Mouse (Mus musculus) T-cell, adult 2 months (primary cell): ENCODE measurements around the gene Etfbkmt.
"Not testable (repeated sequence)": the region's sequence is repeated elsewhere in the genome, so short reads cannot be mapped to it uniquely, and the experiment has no call there.

ENCODE experiments used
- DNase-seq: peaks from one replicate; pipeline ENCODE4 v3.0.0; 2022; ENCODE audit warnings: low spot score

The Etfbkmt gene

DNA sequence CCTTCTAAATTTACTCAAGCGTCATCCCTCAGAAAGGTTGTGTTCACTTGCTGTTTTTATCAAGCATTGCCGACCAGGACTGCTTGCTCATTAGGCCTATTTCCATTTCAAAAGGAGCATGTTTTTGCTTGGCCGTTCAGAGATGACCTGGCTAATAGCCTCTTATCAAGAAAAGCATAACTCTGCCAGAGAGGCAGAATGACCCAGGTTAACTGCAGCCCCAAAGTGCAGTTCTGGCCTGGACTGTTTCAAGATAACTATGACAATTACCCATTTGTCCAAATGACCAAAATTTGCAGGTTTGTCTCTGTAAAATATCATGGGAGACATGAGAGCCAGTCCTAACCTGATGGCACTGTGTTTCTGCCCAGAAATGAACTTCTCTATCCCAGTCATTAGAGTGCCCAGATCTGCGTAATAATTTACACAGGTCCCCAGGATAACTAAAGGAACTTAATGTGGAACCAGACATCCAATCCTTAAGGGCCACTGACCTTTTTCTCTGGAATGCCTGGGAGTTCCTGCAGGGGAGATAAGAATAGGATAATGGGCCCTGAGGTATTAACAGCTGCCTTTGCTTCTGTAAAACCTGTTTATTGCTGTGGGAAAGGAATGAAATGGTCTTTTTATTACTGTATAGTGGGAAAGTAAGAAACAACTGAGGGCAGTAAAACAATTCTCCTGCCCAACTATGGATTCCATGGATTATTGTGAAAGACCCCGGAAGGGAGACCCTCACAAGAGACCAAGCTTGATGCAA, 5.1 kb upstream of the Etfbkmt start:
- DNase-seq = no peak

DNA sequence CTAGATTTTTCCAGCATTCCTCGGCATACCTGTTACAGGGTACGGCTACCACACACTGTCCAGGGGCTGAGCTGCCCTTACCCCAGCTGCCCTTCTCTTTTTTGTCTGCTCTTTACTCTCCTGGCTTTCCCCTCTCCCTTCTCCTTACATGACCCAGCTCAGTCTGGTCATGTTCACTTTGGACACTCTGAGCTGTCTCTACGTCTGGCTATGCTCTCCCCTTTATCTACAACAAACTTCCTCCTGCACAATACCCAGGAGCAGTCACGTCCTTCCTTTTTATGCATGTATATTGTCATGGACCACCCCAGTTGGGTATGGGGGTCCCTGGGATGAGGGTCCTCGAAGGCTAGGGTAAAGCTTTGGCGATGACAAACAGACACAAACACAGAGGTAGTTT, 4.0 kb upstream of the Etfbkmt start:
- DNase-seq = no peak

DNA sequence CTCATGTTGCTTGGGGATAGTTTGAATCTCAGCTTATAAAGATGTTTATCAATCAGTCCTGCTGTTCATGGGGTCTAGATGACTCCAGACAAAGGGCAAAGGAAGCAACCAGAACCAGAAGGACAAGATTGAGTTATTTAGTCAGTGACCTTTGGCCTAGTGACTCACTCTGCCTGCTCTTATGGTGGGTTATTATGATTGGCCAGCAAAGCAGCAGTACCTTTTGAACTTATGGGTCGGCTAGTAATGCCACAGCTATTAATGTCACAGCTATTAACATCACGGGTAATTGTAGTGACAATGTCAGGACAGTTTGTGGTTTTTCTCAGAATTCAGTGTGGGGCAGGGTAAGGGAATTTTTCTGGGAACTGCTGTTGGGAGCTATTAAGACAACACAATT, 1.7 kb upstream of the Etfbkmt start:
- no peak for DNase-seq

DNA sequence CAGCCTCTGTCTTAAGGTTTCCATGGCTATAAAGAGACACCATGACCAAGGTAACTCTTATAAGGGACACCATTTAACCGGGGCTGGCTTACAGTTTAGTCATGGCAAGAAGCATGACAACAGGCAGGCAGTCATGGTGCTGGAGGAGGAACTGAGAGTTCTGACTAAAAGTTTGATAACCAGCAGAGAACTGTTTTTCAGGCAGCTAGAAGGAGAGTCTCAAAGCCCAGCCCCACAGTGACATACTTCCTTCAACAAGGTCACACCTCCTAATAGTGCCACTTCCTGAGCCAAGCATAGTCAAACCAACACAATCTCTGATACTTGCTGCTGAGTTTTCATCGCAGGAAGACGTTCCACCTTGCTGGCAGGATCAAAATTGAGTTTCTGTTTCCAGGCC, 638 bp upstream of the Etfbkmt start:
- no peak for DNase-seq

DNA sequence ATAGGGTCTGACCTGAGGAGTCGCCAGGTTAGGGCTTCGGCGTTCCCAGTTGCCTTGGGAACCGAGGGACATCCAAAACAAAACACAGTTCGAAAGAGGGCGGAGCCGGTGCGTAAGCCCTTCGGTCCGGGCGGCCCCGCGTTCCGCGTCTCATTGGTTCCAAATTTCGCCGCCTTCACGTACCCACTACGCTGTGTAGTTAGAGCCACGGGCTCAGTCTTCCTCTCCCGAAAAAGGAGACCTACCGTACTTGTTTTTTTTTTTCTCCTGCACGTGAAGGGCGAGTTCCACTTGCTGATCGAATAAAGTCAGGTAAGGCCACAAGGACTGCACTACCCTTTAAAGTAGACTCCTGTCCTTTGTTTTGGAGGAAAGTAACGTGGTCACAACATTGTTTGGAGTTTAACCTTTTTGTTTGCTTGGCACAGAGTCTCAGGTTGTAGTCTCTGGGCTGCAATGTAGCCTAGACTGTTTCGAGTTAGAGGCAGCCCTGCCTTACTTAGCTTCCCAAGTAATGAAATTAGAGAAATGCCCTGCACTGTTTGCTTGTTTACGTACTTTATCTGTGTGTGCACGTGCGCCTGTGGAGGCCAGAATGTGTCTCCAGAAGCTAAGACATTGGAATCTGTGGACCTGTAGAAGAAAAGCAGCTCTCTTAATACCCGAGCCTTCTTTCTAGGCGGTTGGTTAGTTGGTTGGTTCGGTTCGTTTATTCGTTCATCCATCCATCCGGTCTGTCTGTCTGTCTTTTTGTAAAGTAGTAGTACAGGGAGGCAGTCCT, 1.9 kb downstream of the Etfbkmt start:
- peak; percentile 87 for DNase-seq

DNA sequence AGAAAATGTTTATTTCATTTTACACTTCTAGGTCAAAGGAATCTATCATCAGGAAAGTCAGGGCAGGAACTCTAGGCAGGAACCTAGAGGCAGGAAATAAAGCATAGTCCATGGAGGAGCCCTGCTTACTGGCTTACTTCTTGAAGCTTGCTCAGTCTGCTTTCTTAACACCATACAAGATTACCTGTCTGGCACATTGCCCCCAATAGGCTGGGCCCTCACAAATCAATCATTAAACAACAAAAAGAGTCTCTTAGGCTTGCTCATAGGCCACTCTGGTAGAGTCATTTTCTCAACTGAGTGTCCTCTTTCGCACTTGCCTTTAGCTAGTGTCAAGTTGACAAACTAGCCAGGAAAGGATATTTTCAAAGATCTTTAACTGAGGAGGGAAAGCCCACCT, 5.5 kb downstream of the Etfbkmt start:
- DNase-seq = no peak

DNA sequence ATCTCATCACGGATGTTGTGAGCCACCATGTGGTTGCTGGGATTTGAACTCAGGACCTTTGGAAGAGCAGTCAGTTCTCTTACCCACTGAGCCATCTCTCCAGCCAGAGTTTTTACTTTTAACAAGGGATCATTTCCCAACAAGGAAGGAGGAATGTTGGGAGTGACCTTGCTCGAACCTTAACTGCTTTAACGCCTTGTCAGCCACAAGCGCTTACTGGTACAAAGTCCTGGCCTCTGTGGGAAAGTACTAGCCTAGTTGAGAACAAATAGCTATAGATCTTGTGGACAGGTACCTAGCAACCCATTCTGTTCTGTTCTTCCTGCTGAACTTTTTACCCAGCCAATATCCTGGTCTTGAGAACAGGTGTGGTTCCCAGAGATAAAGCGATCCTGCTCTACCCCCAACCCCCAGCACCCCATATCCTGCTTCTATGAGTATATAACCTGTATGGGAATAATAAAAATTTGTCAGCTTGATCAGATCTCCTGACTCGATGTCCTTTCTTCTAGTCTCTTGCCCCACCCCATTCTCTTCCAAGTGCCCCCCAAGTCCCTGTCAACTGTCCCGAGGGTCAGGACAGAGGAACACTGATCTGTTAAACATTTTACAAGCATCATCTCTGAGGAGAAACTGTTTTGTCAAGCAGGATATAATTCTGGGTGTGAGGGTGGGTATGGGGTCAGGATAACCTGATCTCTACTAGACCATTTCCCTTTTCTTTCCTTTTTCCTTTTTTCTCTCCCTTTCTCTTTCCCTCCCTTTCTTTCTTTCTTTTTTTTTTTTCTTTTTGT, 9.0 kb downstream of the Etfbkmt start:
- DNase-seq = no peak

DNA sequence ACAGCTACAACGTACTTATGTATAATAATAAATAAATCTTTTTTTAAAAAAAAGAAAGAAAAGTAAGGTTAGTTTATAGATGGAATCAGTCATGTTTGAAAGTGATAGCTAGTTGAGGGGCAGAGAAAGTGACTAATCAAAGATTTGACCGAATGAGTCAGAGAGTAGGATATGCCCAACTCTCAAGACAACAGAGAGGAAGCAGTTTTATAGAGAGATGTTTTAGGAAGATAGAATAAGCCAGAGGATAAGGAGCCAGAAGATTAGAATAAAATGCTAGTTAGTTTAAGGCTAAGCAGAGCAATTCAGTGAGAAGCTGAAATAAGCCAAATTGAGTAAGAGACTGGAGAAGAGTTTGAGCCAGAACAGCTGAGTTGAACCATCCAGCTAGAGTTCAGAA, 12.5 kb downstream of the Etfbkmt start:
- no peak for DNase-seq

DNA sequence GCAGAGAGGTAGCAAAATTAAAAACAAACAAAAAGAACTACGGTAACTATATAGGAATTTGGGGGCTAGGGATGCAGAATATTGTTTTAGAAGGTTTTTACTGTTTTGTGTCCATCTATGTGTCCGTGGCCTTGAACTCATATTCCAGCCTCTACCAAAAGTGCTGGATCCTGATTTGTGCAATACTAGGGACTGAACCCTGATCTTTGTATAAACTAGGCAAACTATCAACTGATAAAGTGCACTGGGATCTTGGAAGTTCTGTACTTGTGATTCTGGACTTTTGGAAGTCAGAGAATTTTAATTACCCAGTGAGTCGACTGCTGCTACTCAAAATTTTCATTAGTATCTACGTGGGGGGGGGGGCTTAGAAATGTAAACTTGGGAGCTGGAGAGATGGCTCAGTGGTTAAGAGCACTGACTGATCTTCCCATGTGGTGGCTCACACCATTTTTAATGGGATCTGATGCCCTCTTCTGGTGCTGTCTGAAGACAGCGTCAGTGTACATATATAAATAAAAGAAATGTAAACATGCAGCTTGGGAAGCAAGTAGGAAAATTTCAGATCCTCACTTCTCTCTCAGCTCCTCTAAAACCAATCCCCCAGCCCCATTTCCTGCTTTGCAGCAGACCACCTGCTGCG, 13.9 kb downstream of the Etfbkmt start:
- no peak for DNase-seq

DNA sequence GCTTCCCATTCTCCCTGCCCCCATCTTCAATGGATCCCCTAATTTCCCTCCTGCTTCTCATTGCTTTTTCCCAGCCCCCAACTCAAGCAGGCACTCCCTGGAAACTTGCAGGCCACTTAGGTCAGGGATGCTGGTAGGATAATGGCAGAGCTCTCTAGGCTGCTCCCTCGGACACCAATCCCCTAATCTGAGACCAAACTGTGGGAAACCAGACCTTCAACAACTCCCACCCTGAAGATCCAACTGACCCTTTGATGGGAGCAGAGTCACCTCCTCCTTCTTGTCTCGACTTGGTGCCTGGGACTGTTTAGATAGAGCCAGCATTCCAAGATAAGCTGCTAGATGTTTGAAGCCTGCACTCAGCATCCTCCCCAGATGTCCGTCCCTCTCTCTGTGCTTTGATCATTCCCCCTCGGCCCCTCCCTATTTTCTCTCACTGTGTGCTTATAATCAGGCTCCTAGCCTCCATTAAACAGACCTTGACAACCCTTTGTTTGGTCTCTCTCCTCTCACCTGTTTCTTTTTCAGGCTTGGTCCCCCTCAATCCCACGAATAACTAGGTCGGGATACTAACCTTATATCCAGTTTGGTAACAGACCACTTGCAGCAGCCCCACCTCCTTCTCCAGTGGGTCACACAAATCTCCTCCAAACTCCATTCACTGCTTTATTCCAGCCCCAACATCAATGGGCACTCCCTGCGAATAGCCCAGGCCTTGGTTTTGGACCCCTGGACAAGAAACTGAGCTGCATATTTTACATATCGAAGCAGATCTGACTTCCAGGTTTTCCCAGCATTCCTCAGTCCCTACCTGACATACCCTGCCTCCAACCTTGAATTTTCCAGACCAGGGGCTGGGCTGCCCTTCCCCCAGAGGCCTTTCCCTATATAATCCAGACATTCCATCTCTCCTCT, 14.7 kb downstream of the Etfbkmt start:
- no peak for DNase-seq

DNA sequence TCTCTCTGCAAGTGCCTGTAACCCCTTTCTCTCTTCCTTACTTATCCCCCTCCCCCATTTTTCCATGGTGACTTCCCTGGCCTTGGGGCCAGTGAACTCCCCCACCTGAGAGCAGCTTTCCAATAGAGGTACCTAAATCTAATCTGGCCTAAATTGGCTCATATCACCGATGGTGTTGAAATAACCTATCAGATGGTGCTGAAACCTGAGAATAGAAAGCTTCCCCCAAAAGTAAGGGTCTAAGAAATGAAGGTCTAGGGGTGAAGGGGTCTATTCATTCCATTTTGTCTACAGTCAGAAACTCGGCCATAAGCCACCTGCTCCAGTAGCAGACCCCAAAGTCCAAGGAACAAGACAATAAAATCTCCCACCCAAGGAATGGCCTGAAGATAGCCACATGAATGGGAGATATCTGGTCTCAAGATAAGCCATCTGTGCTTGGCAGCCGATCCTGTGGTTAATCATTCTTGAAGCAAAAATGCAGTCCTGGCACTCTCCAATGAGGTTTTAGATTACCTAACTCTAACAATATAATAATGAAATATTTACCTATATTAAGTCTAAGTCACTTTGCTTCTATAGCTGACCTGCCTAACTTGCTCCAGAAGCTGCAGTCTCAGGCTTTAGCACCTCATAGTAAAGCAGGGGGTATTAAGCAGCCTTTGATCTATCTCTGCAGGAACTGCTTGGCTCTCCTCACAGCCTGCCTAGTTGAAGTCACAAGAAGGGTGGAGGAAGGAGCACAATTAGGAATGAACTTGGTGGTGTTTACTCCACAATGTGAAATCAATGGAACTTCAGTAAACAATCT, 15.6 kb downstream of the Etfbkmt start:
- no peak for DNase-seq

DNA sequence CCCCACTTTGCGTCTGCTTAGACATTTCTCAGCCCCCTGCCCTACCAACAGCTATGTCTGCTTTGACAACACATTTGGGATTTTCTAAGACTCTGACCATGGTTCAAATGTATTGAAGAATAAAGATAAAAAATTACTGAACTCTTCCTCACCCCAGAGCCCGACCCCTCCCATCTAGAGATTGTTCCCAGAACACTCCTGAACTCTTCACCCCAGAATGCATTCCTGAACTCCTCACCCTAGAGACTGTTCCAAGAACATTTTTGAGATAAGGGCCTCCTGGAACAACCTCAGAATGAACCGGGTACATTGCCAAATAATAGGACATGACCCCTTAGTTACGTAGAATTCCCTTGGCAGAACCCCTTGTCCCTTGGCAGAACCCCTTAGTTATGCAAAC, 27.4 kb downstream of the Etfbkmt start:
- not testable (repeated sequence) for DNase-seq

DNA sequence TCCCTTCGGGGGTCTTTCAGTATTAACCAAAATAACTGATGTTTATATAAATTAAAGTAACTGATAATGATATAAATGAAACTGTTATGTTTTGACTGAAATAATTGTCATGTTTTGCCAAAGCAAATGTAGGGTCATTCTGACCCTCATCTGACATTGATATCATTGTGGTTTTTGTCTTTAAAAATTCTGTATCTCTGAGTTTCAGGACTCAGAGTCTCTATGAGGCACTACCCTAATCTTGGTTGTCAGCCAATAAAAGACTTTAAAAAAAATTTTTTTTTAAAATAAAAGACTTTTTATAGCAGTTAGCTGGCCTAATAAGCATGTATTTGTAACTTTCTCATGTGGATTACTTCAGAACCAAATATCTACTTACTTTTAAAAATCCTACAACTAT, 28.0 kb downstream of the Etfbkmt start:
- DNase-seq = no peak

DNA sequence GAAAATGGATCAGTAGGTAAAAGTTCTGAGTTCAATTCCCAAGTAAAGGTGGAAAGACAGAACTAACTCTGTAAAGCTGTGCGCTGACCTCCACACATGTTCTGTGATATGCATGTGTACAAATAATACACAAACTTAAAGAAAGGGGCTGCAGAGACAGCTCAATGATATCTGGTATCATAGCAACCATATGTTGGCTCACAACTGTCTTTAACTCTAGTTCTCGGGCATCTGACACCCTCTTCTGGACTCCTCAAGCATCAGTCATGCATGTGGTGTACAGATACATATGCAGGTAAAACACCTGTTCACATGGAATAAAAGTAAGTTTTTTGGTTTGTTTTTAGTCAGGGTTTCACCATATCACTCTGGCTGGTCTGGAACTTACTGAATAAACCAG, 28.8 kb downstream of the Etfbkmt start:
- DNase-seq = no peak

DNA sequence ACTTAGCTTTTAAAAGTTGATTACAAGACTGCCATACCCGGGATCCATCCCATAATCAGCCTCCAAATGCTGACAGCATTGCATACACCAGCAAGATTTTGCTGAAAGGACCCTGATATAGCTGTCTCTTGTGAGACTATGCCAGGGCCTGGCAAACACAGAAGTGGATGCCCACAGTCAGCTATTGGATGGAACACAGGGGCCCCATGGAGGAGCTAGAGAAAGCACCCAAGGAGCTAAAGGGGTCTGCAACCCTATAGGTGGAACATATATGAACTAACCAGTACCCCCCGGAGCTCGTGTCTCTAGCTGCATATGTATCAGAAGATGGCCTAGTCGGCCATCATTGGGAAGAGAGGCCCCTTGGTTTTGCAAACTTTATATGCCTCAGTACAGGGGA, 30.3 kb downstream of the Etfbkmt start:
- not testable (repeated sequence) for DNase-seq

DNA sequence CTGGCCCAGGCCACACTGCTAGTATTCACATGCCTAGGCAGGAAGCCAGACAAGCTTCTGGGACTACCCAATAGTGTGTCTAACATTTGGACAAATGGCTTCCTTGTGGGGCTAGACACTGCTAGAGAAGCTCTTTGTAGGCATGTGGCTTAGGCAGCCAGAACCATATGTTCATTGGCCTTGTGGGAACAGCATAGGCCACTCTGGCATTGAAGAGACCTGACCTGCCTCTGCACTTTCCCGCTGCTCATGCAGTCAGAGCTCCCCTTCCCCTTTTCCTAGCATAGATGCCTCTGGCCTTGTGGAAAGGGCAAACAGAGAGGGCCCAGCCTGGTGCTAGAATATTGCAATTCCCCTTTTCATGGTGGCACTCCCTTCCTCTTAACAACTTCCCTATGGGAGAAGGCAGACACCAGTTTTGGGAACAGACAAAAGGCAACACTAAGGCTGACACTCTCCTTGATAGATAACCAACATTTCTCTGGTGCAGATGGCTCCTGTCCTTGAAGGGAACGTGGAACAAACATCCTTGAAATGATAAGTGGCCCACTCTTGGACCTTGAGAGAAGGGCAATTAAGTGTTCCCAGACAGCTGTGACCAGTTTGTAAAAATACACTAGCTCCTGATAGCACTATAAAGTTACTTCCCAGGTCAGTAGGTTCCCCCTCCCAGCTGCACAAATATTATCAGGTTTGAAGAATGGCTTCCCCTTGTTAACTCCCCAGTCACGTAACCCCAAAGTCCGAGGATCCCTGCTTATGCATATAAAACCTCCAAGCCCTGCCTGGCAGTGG, 34.4 kb downstream of the Etfbkmt start:
- DNase-seq = no peak

DNA sequence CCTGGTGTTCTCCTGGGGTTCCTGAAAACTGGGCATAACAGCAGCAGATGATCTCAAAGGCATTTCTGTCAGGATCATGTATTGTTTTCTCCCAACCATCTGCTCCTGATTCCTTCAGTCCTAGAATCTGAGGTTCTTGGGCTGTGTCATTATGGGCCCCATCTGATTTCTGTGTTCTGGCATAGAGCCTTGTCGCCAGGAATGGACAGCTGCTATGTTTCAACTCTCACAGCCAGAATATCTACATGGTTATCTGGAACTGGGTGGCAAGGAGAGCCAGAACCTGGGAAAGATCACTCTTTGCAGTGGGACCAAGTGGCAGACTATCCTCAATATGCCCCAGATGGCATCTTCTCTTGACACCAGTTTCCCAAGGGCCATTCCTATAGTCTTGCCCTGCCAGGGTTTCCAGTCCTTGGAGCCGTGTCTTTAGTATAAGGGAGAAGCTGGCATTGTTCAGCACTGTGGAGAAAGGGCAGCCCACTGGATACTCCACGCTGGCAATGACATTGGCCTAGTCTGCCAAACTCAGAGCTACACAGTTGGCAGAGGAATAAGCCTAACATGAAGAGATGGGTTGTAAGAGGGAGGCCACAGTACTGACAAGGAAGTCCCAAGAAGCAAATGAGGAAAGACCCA, 35.4 kb downstream of the Etfbkmt start:
- no peak for DNase-seq

DNA sequence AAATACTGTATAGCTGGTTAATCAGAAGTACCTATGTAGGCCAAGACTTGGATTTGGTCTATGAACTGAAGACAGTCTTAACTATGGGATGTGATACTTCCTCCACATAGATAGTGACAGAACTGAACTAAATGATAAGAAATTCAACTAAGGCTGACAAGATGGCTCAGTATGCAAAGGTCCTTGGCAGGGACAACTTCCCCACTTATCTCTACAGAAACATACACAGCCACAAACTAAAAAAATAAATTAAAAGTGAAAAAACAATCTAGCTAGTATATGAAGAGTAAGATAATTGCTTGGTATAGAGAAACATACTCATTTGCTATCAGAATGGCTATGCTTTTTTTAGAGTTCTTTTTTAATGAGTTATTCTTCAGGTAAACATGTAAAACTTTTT, 39.4 kb downstream of the Etfbkmt start:
- no peak for DNase-seq

DNA sequence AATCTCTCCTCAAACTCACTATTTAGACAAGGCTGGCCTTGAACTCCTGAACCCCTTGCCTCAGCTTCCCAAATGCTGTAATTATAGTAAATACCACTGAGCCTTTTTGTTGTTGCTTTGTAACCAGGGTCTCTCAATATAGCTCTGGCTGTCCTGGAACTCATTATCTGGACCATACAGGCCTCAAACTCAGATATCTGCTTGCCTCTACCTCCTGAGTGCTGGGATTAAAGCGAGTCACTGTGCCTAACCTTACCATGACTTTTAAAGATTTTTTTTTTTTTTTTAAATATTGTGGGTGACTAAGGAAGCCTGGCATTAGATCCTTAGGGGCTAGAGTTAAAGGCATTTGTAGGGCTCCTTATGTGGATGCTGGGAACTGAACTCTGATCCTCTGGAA, 44.4 kb downstream of the Etfbkmt start:
- no peak for DNase-seq
